Mouse (Mus musculus) left cerebral cortex, adult 9 months (tissue): ENCODE results near the gene Rims4.

ENCODE experiments used
- DNase-seq, 2 experiments: peaks; one replicate each; pipeline ENCODE4 v3.0.0; 2022; ENCODE audit warnings: low spot score in 2 of 2

The Rims4 gene

GRCm38 (mm10) chr2:163918317-163919258 is at the start of gene Rims4:
Gene Rims4, minus strand, starts transcription at chr2:163918683.
- peak in 1 of 2 experiments; percentile 65 for DNase-seq

- DNase-seq = no peak
These were observed 47.2 kb upstream of the Rims4 start for GRCm38 (mm10) chr2:163965706-163966105.

- DNase-seq = no peak
These were observed 46.4 kb upstream of the Rims4 start for GRCm38 (mm10) chr2:163964606-163965560.

GRCm38 (mm10) chr2:163953622-163954310 is 35.3 kb upstream of the Rims4 start:
- no peak for DNase-seq

- peak in 1 of 2 experiments; percentile 81 for DNase-seq
These were observed 33.3 kb upstream of the Rims4 start for GRCm38 (mm10) chr2:163951770-163952169.

GRCm38 (mm10) chr2:163947976-163948375 is 29.5 kb upstream of the Rims4 start:
- DNase-seq = no peak

- DNase-seq = no peak
These were observed 27.7 kb upstream of the Rims4 start for GRCm38 (mm10) chr2:163946221-163946620.

- no peak for DNase-seq
These were observed 26.0 kb upstream of the Rims4 start for GRCm38 (mm10) chr2:163944511-163944910.

- DNase-seq = no peak
These were observed 24.6 kb upstream of the Rims4 start for GRCm38 (mm10) chr2:163943056-163943455.

- DNase-seq = peak; percentile 46 to 55
These were observed 21.0 kb upstream of the Rims4 start for GRCm38 (mm10) chr2:163939522-163939921.

- DNase-seq = no peak
These were observed 13.7 kb upstream of the Rims4 start for GRCm38 (mm10) chr2:163932151-163932550.

GRCm38 (mm10) chr2:163928464-163929200 is 10.1 kb upstream of the Rims4 start:
- no peak for DNase-seq

- DNase-seq = no peak
These were observed 6.6 kb upstream of the Rims4 start for GRCm38 (mm10) chr2:163925044-163925443.

GRCm38 (mm10) chr2:163924531-163924930 is 6.0 kb upstream of the Rims4 start:
- no peak for DNase-seq

GRCm38 (mm10) chr2:163923113-163923512 is 4.6 kb upstream of the Rims4 start:
- no peak for DNase-seq

- DNase-seq = no peak
These were observed 1.1 kb upstream of the Rims4 start for GRCm38 (mm10) chr2:163919581-163919980.

GRCm38 (mm10) chr2:163916703-163917102 is 1.8 kb downstream of the Rims4 start:
- DNase-seq = no peak

- DNase-seq = no peak
These were observed 3.1 kb downstream of the Rims4 start for GRCm38 (mm10) chr2:163915294-163915791.

GRCm38 (mm10) chr2:163914107-163914506 is 4.4 kb downstream of the Rims4 start:
- DNase-seq = peak; percentile 79 to 87

GRCm38 (mm10) chr2:163913704-163914103 is 4.8 kb downstream of the Rims4 start:
- no peak for DNase-seq
